14 mouse cellular contexts compared by ENCODE assay signal in the genomic region with DNA sequence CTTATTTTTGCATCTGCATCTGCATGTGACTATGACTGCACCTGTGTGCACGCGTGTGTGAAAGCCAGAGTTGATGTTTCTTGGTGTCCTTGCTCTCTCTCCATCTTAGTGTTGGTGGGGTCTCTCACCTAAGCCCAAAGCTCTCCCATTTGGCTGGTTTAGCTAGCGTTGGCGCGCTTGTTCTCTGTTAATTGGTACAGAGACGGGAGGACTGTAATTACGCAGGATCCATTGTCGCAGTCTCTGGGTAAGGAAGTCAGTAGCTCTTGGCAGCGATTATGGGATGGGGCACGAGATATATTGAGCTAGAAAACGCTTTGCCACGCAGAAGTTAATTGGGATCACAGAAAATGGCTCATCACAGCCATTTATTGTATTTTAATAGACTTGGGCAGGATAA. TPM values are rescaled to one million over a fixed set of nuclear protein-coding genes. Genes with fewer than 3 reads are reported as not detected.
"Had no signal": no experiment of that assay in that cellular context is flagged by ENCODE, and none has a peak within 500 bp of the region (broad histone marks: within the 10 kb centered on the region; RNA-seq: fewer than 3 reads in every experiment).

No protein-coding gene starts in this region.

- H3K4me2 ChIP-seq: lung, embryonic 15.5 days; midbrain, embryonic 11.5 days; midbrain, embryonic 13.5 days; midbrain, embryonic 15.5 days; neural tube, embryonic 12.5 days; stomach, embryonic 15.5 days had no signal

- H3K9ac ChIP-seq: lung, embryonic 15.5 days; midbrain, embryonic 13.5 days; midbrain, embryonic 15.5 days; neural tube, embryonic 12.5 days; stomach, embryonic 15.5 days had no signal

- H3K27me3 ChIP-seq: lung, embryonic 15.5 days; midbrain, embryonic 13.5 days; midbrain, embryonic 15.5 days; neural tube, embryonic 12.5 days; stomach, embryonic 15.5 days had no signal

- H3K36me3 ChIP-seq: lung, embryonic 15.5 days; midbrain, embryonic 13.5 days; midbrain, embryonic 15.5 days; neural tube, embryonic 12.5 days; stomach, embryonic 15.5 days had no signal

- DNase-seq: lung, adult 2 months had no signal

- H3K4me3 ChIP-seq: lung, embryonic 15.5 days; megakaryocyte, embryonic 14.5 days; midbrain, embryonic 13.5 days; midbrain, embryonic 15.5 days; neural tube, embryonic 12.5 days; stomach, embryonic 15.5 days had no signal

- H3K27ac ChIP-seq: lung, embryonic 15.5 days; macrophage; midbrain, embryonic 13.5 days; midbrain, embryonic 15.5 days; neural tube, embryonic 12.5 days; stomach, embryonic 15.5 days; stomach, postnatal 0 days had no signal

- ATAC-seq: lung, postnatal 0 days; midbrain, embryonic 13.5 days; midbrain, embryonic 15.5 days had no signal

- H3K9me3 ChIP-seq: lung, embryonic 15.5 days; midbrain, embryonic 13.5 days; midbrain, embryonic 15.5 days; neural tube, embryonic 12.5 days; stomach, embryonic 15.5 days had no signal

- H3K4me1 ChIP-seq: midbrain, embryonic 13.5 days; midbrain, embryonic 15.5 days; neural tube, embryonic 12.5 days; stomach, embryonic 15.5 days had no signal

RNA-seq across cellular contexts. Expression of a gene that starts 37.7 kb away (rescaled TPM):
- total RNA-seq: megakaryocyte progenitor cell, adult 5-6 weeks; monocyte, adult 5-6 weeks; neutrophil, adult 5-6 weeks had no signal
- polyA plus RNA-seq: macrophage had no signal
